Mouse (Mus musculus) neural tube, embryonic 12.5 days (tissue): Measurements from ENCODE around the gene Mllt1. TPM values are rescaled to one million over a fixed set of nuclear protein-coding genes. Genes with fewer than 3 reads are reported as not detected.
"Not testable (repeated sequence)": the region's sequence is repeated elsewhere in the genome, so short reads cannot be mapped to it uniquely, and the experiment has no call there.

ENCODE experiments used
- ATAC-seq: fragments of 200-750 bp; cut with Nextera tagmentation; 2 replicates; pipeline ENCODE4 v1.8.0; 2017; ENCODE audit warnings: low read depth, mild to moderate bottlenecking, moderate TSS enrichment, moderate library complexity; ENCODE audit not compliant: low FRiP score
- H3K27ac ChIP-seq: fragments of 300-500 bp; sonication (generic); 2 replicates; pipeline ENCODE4 v1.5.1; 2016
- H3K27me3 ChIP-seq: fragments of 300-500 bp; sonication (generic); replicated peaks from 2 replicates; pipeline ENCODE4 v1.6.1; 2016; ENCODE audit warnings: mild to moderate bottlenecking
- H3K36me3 ChIP-seq: fragments of 300-500 bp; sonication (generic); 2 replicates; pipeline ENCODE4 v1.6.1; 2016; ENCODE audit warnings: mild to moderate bottlenecking
- H3K4me1 ChIP-seq: fragments of 300-500 bp; sonication (generic); 2 replicates; pipeline ENCODE4 v1.6.1; 2016
- H3K4me2 ChIP-seq: fragments of 300-500 bp; sonication (generic); replicated peaks from 2 replicates; pipeline ENCODE4 v1.6.1; 2016; ENCODE audit warnings: mild to moderate bottlenecking
- H3K4me3 ChIP-seq: fragments of 300-500 bp; sonication (generic); 2 replicates; pipeline ENCODE4 v1.5.1; 2016
- H3K9ac ChIP-seq: fragments of 300-500 bp; sonication (generic); 2 replicates; pipeline ENCODE4 v1.6.1; 2016; ENCODE audit warnings: mild to moderate bottlenecking
- H3K9me3 ChIP-seq: fragments of 300-500 bp; sonication (generic); 2 replicates; pipeline ENCODE4 v1.6.1; 2016; ENCODE audit warnings: mild to moderate bottlenecking
- WGBS: fragments of 180-500 bp; shearing (Covaris S2); methylation state at CpG from one replicate; pipeline ENCODE4 v1.1.7; 2016; 5-methylcytosine and 5-hydroxymethylcytosine counted together
- polyA plus RNA-seq: library from polyadenylated mRNA; unstranded; fragments of >200 nt; fragmentation: Nextera tagmentation; extraction: Ambion mirVana; gene quantifications from 2 replicates; pipeline ENCODE4 v1.2.1, GENCODE M21; 2016

The Mllt1 gene
- polyA plus RNA-seq, 1 experiment from 2014 or later = 86.1 TPM

GRCm38 (mm10) chr17:56930026-56930425 is 5.2 kb downstream of the Mllt1 start:
- Histone ChIP-seq H3K9me3 (no peaks in the 10 kb centered on the region), H3K4me2 (no peak overlapping the region), H3K4me1 (peaks cover 35% of the 10 kb centered on the region), H3K9ac (no peak overlapping the region), H3K27ac (no peak overlapping the region), H3K4me3 (no peak overlapping the region), H3K27me3 (no peaks in the 10 kb centered on the region), H3K36me3 (peaks cover 18% of the 10 kb centered on the region)
- ATAC-seq = no peak
- 87% methylated on average over 8 of the region's 8 CpGs for WGBS

GRCm38 (mm10) chr17:56929530-56929929 is 5.7 kb downstream of the Mllt1 start:
- H3K4me3 ChIP-seq = no peak overlapping the region
- no peak overlapping the region for H3K4me2 ChIP-seq
- H3K9ac ChIP-seq = no peak overlapping the region
- no peak overlapping the region for H3K27ac ChIP-seq
- peaks cover 23% of the 10 kb centered on the region for H3K36me3 ChIP-seq
- no peaks in the 10 kb centered on the region for H3K27me3 ChIP-seq
- WGBS = 77% methylated on average over 1 of the region's 1 CpGs
- H3K4me1 ChIP-seq = peaks cover 33% of the 10 kb centered on the region
- no peak for ATAC-seq
- no peaks in the 10 kb centered on the region for H3K9me3 ChIP-seq

GRCm38 (mm10) chr17:56929101-56929500 is 6.1 kb downstream of the Mllt1 start:
- no peak for ATAC-seq
- peaks cover 29% of the 10 kb centered on the region for H3K4me1 ChIP-seq
- no peak overlapping the region for H3K4me2 ChIP-seq
- no peaks in the 10 kb centered on the region for H3K9me3 ChIP-seq
- H3K27me3 ChIP-seq = no peaks in the 10 kb centered on the region
- H3K27ac ChIP-seq = no peak overlapping the region
- H3K36me3 ChIP-seq = peaks cover 27% of the 10 kb centered on the region
- no peak overlapping the region for H3K9ac ChIP-seq
- no peak overlapping the region for H3K4me3 ChIP-seq

GRCm38 (mm10) chr17:56925998-56926397 is 9.2 kb downstream of the Mllt1 start:
- no peak overlapping the region for H3K27ac ChIP-seq
- no peak for ATAC-seq
- no peaks in the 10 kb centered on the region for H3K9me3 ChIP-seq
- H3K4me1 ChIP-seq = peaks cover 7% of the 10 kb centered on the region
- no peaks in the 10 kb centered on the region for H3K27me3 ChIP-seq
- H3K36me3 ChIP-seq = peaks cover 48% of the 10 kb centered on the region
- H3K9ac ChIP-seq = no peak overlapping the region
- WGBS = 94% methylated on average over 2 of the region's 2 CpGs
- H3K4me2 ChIP-seq = no peak overlapping the region
- H3K4me3 ChIP-seq = no peak overlapping the region

- no peak overlapping the region for H3K4me3 ChIP-seq
- no peak overlapping the region for H3K9ac ChIP-seq
- H3K4me2 ChIP-seq = no peak overlapping the region
- WGBS = 79% methylated on average over 3 of the region's 3 CpGs
- peaks cover 76% of the 10 kb centered on the region for H3K36me3 ChIP-seq
- ATAC-seq = no peak
- H3K9me3 ChIP-seq = no peaks in the 10 kb centered on the region
- no peaks in the 10 kb centered on the region for H3K27me3 ChIP-seq
- no peaks in the 10 kb centered on the region for H3K4me1 ChIP-seq
- no peak overlapping the region for H3K27ac ChIP-seq
Measured at GRCm38 (mm10) chr17:56919725-56920124, 15.5 kb downstream of the Mllt1 start.

- Histone ChIP-seq H3K27ac (no peak overlapping the region), H3K9ac (no peak overlapping the region), H3K36me3 (peaks cover 83% of the 10 kb centered on the region), H3K27me3 (no peaks in the 10 kb centered on the region), H3K9me3 (no peaks in the 10 kb centered on the region), H3K4me1 (no peaks in the 10 kb centered on the region), H3K4me2 (no peak overlapping the region), H3K4me3 (no peak overlapping the region)
- ATAC-seq = no peak
- WGBS = 97% methylated on average over 2 of the region's 2 CpGs
Measured at GRCm38 (mm10) chr17:56917166-56917565, 18.0 kb downstream of the Mllt1 start.

GRCm38 (mm10) chr17:56913444-56913843 is 21.8 kb downstream of the Mllt1 start:
- no peak for ATAC-seq
- Histone ChIP-seq H3K4me2 (no peak overlapping the region), H3K27me3 (no peaks in the 10 kb centered on the region), H3K9me3 (no peaks in the 10 kb centered on the region), H3K4me3 (no peak overlapping the region), H3K4me1 (no peaks in the 10 kb centered on the region), H3K27ac (no peak overlapping the region), H3K36me3 (peaks cover 77% of the 10 kb centered on the region), H3K9ac (no peak overlapping the region)

GRCm38 (mm10) chr17:56913023-56913422 is 22.2 kb downstream of the Mllt1 start:
- 90% methylated on average over 3 of the region's 3 CpGs for WGBS
- no peak overlapping the region for H3K4me3 ChIP-seq
- no peaks in the 10 kb centered on the region for H3K27me3 ChIP-seq
- H3K27ac ChIP-seq = no peak overlapping the region
- no peak for ATAC-seq
- H3K4me1 ChIP-seq = no peaks in the 10 kb centered on the region
- no peak overlapping the region for H3K4me2 ChIP-seq
- H3K36me3 ChIP-seq = peaks cover 79% of the 10 kb centered on the region
- no peak overlapping the region for H3K9ac ChIP-seq
- H3K9me3 ChIP-seq = no peaks in the 10 kb centered on the region

DNA sequence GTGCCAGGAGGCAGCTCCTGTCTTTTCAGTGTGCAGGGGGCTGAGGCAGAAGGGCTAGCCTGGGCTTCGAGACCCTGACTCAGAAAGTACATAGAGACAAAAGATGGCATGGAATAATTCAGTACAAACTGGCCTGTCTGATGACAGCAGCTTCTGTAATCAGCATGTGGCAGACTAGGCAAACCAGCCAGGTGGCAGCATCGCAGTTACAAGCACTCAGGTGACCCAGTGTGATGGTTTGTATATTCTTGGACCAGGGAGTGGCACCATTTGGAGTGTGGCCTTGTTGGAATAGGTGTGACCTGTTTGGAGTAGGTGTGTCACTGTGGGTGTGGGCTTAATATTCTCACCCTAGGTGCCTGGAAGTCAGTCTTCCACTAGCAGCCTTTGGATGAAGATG is 25.5 kb downstream of the Mllt1 start:
- H3K4me2 ChIP-seq, H3K4me3 ChIP-seq, H3K9me3 ChIP-seq, H3K27ac ChIP-seq, H3K27me3 ChIP-seq, H3K9ac ChIP-seq, H3K4me1 ChIP-seq, ATAC-seq: not testable (repeated sequence)
- H3K36me3 ChIP-seq = peaks cover 68% of the 10 kb centered on the region
- WGBS = 94% methylated on average over 2 of the region's 2 CpGs

DNA sequence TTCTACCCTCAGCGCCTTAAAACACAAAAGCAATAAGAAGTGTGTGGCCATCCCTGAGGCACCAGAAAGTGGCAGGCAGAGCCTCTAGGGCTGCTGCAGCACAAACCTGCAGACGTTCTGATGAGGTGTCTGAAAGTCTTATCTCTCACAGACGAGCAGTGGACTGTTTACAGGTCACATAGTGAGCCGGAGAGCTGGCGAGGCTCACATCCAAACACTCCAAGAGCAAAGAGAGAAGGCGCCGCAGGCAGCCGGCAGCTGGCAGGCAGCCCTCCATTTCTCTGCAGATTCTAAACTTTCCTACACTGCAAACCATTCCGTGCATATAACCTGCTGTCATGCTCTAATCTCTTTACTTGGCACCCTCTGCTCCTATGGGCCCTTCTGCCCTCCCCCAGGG is 27.3 kb downstream of the Mllt1 start:
- H3K4me1 ChIP-seq = no peaks in the 10 kb centered on the region
- no peak overlapping the region for H3K4me2 ChIP-seq
- no peak for ATAC-seq
- H3K36me3 ChIP-seq = peaks cover 65% of the 10 kb centered on the region
- 93% methylated on average over 9 of the region's 9 CpGs for WGBS
- no peak overlapping the region for H3K27ac ChIP-seq
- no peak overlapping the region for H3K4me3 ChIP-seq
- no peaks in the 10 kb centered on the region for H3K9me3 ChIP-seq
- H3K27me3 ChIP-seq = no peaks in the 10 kb centered on the region
- no peak overlapping the region for H3K9ac ChIP-seq

DNA sequence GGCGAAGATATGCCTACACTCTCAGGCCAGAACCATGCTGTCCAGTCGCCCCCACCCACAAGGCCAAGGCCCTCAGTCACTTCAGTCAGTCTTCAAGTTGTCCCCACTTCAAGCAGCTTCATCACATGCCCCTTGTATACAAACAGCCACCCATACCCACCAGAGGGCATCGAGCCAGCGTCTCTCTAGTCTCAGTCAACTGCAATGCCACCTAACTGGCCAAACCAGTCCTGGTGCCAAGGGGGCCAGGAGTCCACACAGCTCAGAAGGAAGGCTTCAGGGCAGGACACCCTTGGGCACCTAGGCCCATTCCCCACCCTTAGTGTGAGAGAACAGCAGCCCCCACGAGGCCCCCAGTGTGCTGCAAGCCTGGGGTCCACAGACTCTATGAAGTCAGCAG is 28.1 kb downstream of the Mllt1 start:
- Histone ChIP-seq H3K27me3 (no peaks in the 10 kb centered on the region), H3K9me3 (no peaks in the 10 kb centered on the region), H3K36me3 (peaks cover 67% of the 10 kb centered on the region), H3K4me3 (no peak overlapping the region), H3K27ac (no peak overlapping the region), H3K4me1 (no peaks in the 10 kb centered on the region), H3K9ac (no peak overlapping the region), H3K4me2 (no peak overlapping the region)
- 90% methylated on average over 5 of the region's 5 CpGs for WGBS
- ATAC-seq = no peak

DNA sequence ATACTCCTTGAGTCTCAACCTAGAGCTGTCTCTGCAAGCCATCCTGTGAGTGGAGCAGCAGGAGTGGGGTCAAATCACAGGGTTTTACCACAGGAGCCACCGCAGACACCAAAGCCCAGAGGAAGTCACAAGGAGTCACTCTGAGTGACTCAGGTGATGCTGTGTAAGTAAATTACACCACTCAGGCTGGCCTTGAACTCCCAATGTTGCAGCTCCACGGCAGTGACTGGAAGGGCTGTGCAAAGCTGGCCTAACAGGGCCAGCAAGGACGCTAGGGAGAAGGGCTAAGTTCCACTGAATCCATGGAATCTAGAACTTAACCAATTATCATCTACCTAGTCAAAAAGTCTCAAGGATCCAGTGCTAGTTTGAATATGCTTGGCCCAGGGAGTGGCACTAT is 29.0 kb downstream of the Mllt1 start:
- WGBS = 92% methylated on average over 3 of the region's 3 CpGs
- Histone ChIP-seq H3K9ac (no peak overlapping the region), H3K4me2 (no peak overlapping the region), H3K4me3 (no peak overlapping the region), H3K27me3 (no peaks in the 10 kb centered on the region), H3K4me1 (no peaks in the 10 kb centered on the region), H3K9me3 (no peaks in the 10 kb centered on the region), H3K27ac (no peak overlapping the region), H3K36me3 (peaks cover 69% of the 10 kb centered on the region)
- no peak for ATAC-seq

- Histone ChIP-seq H3K9me3 (no peaks in the 10 kb centered on the region), H3K4me3 (no peak overlapping the region), H3K9ac (no peak overlapping the region), H3K27ac (no peak overlapping the region), H3K4me2 (no peak overlapping the region), H3K36me3 (peaks cover 81% of the 10 kb centered on the region), H3K27me3 (no peaks in the 10 kb centered on the region), H3K4me1 (peaks cover 6% of the 10 kb centered on the region; the same call in 1 of the 2 replicates)
- 88% methylated on average over 5 of the region's 5 CpGs for WGBS
- no peak for ATAC-seq
Measured at GRCm38 (mm10) chr17:56902698-56903097, 32.5 kb downstream of the Mllt1 start.
